Mouse (Mus musculus) liver, embryonic 15.5 days (tissue): ENCODE data around the gene Lst1. TPM values are rescaled to one million over a fixed set of nuclear protein-coding genes. Genes with fewer than 3 reads are reported as not detected.

Experiments used
- ATAC-seq: fragments of 200-750 bp; cut with Nextera tagmentation; 2 replicates; pipeline ENCODE4 v1.8.0; 2017; ENCODE audit warnings: moderate number of reproducible peaks, mild to moderate bottlenecking, moderate library complexity; ENCODE audit not compliant: insufficient read depth
- H3K27ac ChIP-seq: fragments of 300-500 bp; sonication (generic); replicated peaks from 2 replicates; pipeline ENCODE4 v1.5.1; 2015; ENCODE audit warnings: mild to moderate bottlenecking, inconsistent platforms
- H3K27me3 ChIP-seq: fragments of 300-500 bp; sonication (generic); 2 replicates; pipeline ENCODE4 v1.6.1; 2015; ENCODE audit warnings: mild to moderate bottlenecking, inconsistent platforms
- H3K36me3 ChIP-seq: fragments of 300-500 bp; sonication (generic); replicated peaks from 2 replicates; pipeline ENCODE4 v1.6.1; 2015; ENCODE audit warnings: moderate library complexity, mild to moderate bottlenecking, inconsistent platforms
- H3K4me1 ChIP-seq: fragments of 300-500 bp; sonication (generic); replicated peaks from 2 replicates; pipeline ENCODE4 v1.6.1; 2015; ENCODE audit warnings: inconsistent platforms
- H3K4me2 ChIP-seq: fragments of 300-500 bp; sonication (generic); 2 replicates; pipeline ENCODE4 v1.6.1; 2015; ENCODE audit warnings: moderate library complexity, mild to moderate bottlenecking, inconsistent platforms
- H3K4me3 ChIP-seq: fragments of 300-500 bp; sonication (generic); replicated peaks from 2 replicates; pipeline ENCODE4 v1.5.1; 2015; ENCODE audit warnings: mild to moderate bottlenecking, inconsistent platforms
- H3K9ac ChIP-seq: fragments of 300-500 bp; sonication (generic); 2 replicates; pipeline ENCODE4 v1.6.1; 2015; ENCODE audit warnings: moderate library complexity, mild to moderate bottlenecking, inconsistent platforms
- H3K9me3 ChIP-seq: fragments of 300-500 bp; sonication (generic); replicated peaks from 2 replicates; pipeline ENCODE4 v1.6.1; 2016; ENCODE audit warnings: inconsistent platforms
- WGBS: fragments of 180-500 bp; shearing (Covaris S2); methylation state at CpG from one replicate; pipeline ENCODE4 v1.1.7; 2015; ENCODE audit warnings: mixed read lengths; ENCODE audit not compliant: insufficient replicate concordance; 5-methylcytosine and 5-hydroxymethylcytosine counted together
- polyA plus RNA-seq: library from polyadenylated mRNA; unstranded; fragments of >200 nt; fragmentation: Nextera tagmentation; extraction: Ambion mirVana; gene quantifications from 2 replicates; pipeline ENCODE4 v1.2.1, GENCODE M21; 2015

The Lst1 gene
- polyA plus RNA-seq, 1 experiment from 2014 or later: 40.2 TPM

DNA sequence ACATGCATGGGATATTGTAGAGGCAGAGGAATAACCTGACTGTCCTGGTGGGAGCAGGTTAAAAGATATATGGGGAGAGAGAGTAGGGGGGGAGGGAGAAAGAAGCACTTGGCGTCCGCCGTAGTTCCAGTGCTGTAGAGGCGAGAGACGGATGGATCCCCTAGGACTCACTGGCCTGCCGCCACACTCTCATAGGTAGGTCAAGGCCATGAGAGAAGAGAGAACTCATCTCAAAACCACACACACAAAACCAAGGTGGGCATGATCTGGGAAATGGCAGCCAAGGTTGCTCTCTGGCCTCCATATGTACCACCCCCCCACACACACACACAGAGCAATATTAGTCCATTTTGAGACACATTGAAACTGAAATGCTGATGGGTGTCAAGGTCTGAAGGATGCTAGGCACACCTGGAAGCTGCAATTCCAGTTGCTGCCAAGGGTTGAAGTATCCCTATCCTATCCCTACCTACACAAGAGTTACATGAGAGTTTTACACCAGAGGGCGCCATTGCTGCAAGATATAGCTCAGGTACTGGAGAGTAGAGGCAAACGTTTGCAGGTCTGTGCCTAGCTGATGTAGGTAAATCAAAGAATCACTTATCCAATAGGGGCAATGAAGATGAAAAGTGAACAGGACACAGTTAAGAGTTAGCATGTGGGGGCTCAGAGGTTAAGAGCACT lies 21.7 kb downstream of the Lst1 start:
- no peak for ATAC-seq
- Histone ChIP-seq H3K4me3 (no peak overlapping the region), H3K27ac (no peak overlapping the region), H3K27me3 (no peaks in the 10 kb centered on the region), H3K9me3 (no peaks in the 10 kb centered on the region), H3K4me1 (peaks cover 36% of the 10 kb centered on the region), H3K4me2 (peak overlapping the region; percentile 79), H3K36me3 (peaks cover 14% of the 10 kb centered on the region), H3K9ac (no peak overlapping the region)
- 65% methylated on average over 8 of the region's 8 CpGs for WGBS

DNA sequence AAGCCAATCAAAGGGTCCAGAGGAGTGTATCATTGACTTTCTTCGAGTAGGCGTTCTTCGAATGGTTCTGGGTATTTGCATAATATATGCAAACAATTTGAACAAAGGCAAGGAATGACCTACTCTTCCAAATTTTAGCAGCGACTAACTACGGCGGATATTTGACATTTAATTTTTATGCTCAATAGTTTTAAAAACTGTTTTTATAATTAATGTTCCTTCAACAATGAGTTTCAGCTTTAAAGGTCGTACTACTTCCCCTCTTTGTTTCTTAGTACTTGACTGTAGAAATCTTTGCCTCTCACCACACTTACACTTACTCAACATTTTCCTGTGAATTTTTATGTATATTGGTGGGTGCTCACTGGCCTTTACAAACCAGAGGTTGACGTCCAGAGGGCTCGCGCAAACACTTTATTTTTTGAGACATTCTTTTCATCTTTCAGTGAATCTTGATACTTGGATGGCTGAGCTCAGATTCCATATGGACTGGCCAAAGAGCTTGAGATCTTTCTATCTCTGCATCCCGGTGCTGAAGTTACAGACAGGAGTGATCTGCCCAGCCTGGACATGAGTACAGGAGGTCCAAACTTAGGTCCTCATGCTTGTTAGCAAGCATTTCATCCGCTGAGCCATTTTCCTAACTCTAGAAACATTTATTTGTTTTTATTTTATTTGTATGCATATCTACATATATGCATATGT lies 22.6 kb downstream of the Lst1 start:
- peak overlapping the region; percentile 79 for H3K4me2 ChIP-seq
- H3K4me1 ChIP-seq: peaks cover 38% of the 10 kb centered on the region
- peak overlapping the region; percentile 9; the same call in 1 of the 2 replicates for H3K9ac ChIP-seq
- ATAC-seq: peak; percentile 80
- H3K27me3 ChIP-seq: no peaks in the 10 kb centered on the region
- H3K27ac ChIP-seq: peak overlapping the region; percentile 95
- H3K4me3 ChIP-seq: peak overlapping the region; percentile 100
- H3K9me3 ChIP-seq: no peaks in the 10 kb centered on the region
- H3K36me3 ChIP-seq: peaks cover 23% of the 10 kb centered on the region
- WGBS: 27% methylated on average over 12 of the region's 12 CpGs

DNA sequence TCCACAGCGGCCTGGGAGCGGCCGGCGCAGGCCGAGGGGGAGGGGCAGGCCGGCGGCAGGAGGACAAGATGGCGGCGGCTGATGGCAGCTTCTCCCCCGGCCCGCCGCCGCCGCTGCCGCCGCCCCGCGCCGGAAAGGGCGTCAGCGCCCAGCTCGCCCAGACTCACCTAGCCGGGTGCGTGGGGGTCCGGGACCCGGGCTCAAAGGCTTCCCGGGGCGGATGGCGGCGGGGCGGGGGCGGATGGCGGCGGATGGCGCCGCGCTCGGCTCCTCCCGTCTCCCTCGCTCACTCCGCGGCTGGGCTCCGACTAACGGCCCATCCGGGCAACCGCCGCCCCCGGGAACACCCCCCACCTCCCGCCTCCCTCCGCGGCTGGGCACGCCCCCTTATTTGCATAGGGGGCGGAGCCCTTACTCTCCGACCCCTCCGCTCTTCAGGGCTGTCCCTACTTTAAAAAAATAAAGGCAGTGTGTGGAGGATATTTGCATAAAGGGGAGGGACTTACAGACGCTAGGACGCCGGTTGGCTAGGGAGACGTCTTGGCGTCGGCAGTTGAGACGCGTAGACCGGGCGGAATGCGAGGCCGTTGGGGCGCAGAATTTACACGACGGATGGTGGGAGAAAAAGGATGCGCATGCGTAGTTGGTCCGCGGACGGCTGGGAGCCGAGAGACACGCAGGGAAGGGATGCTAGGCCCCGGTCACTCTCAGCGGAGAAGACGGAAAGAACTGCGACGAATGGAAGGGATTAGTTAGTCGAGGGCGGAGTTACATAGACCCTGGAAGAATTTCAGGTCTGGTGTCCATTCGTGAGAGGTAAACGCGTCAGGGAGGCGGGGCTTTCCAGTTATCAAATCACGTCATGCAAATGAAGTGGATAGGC lies 23.4 kb downstream of the Lst1 start, which contains the start of gene Prrc2a:
Prrc2a (minus strand) TSS at position 330 of the 883 bp plus-strand sequence.
- peak; percentile 96 for ATAC-seq
- Histone ChIP-seq H3K27me3 (no peaks in the 10 kb centered on the region), H3K4me3 (peak within 1 kb of the TSS; percentile 100), H3K9ac (peak within 1 kb of the TSS; percentile 100), H3K4me2 (peak within 1 kb of the TSS; percentile 79), H3K36me3 (peaks cover 31% of the 10 kb centered on the region), H3K9me3 (no peaks in the 10 kb centered on the region), H3K27ac (peak within 1 kb of the TSS; percentile 95), H3K4me1 (peaks cover 38% of the 10 kb centered on the region)
- under 1% methylated on average over 59 of the region's 89 CpGs for WGBS

DNA sequence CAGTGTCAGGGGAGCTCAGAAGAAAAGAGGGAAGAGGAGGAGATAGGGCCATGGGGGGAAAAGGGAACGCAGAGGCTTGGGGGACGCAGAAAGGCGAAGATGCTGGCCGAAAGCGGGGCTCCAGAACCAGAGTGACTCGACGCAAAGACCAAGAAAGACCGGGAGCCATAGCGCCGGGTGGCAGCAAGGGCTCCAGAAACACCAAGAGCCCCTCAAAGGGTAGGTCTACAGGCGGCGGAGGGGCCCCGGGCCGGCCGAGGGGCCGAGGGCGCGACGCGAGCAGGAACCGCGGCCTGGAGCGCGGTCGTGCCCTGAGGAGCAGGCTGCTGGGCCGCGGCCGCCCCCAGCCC lies 24.0 kb downstream of the Lst1 start:
- peak overlapping the region; percentile 95 for H3K27ac ChIP-seq
- WGBS: under 1% methylated on average over 28 of the region's 28 CpGs
- H3K36me3 ChIP-seq: peaks cover 37% of the 10 kb centered on the region
- peak overlapping the region; percentile 100 for H3K4me3 ChIP-seq
- H3K27me3 ChIP-seq: no peaks in the 10 kb centered on the region
- no peak for ATAC-seq
- peak overlapping the region; percentile 100 for H3K9ac ChIP-seq
- peak overlapping the region; percentile 79 for H3K4me2 ChIP-seq
- no peaks in the 10 kb centered on the region for H3K9me3 ChIP-seq
- peaks cover 38% of the 10 kb centered on the region for H3K4me1 ChIP-seq

DNA sequence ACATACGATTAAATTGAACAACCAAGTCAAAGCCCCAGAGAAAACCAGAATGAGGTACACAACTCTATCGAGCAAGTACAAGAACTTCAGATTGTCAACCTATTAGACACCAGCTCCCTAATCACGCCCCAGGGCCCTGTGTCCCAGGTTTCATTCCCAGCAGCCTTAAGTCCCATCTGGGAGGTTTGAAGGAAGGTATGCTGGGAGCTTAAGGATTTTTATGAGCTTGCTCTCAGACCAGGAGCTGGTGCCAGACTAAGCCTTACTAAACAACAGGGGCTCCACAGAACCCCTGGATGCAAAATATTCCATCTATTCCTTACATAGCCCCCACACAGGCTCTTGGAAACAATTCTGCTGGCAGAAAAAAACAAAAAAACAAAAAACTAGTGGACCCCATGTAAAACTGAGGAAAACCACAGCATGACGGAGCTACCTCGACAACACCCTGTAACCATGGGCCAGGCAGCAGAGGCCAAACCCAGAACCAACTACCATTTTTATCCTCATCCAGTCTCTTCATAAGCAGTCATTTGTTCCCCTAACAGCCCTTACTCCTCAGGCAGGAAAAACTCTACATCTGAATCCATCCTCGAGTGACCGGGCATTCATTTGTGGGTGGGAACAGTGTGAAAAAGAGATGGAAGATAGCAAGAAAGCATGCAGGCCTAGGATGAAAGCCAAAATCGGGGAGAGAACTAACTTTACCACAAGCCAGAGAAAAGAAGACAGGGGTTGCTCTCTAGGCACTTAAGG lies 24.7 kb downstream of the Lst1 start:
- H3K36me3 ChIP-seq: peaks cover 44% of the 10 kb centered on the region
- H3K4me3 ChIP-seq: peak overlapping the region; percentile 100
- ATAC-seq: no peak
- H3K9ac ChIP-seq: peak overlapping the region; percentile 100
- no peaks in the 10 kb centered on the region for H3K27me3 ChIP-seq
- peak overlapping the region; percentile 95 for H3K27ac ChIP-seq
- H3K9me3 ChIP-seq: no peaks in the 10 kb centered on the region
- WGBS: 11% methylated on average over 8 of the region's 8 CpGs
- peaks cover 38% of the 10 kb centered on the region for H3K4me1 ChIP-seq
- H3K4me2 ChIP-seq: peak overlapping the region; percentile 79

DNA sequence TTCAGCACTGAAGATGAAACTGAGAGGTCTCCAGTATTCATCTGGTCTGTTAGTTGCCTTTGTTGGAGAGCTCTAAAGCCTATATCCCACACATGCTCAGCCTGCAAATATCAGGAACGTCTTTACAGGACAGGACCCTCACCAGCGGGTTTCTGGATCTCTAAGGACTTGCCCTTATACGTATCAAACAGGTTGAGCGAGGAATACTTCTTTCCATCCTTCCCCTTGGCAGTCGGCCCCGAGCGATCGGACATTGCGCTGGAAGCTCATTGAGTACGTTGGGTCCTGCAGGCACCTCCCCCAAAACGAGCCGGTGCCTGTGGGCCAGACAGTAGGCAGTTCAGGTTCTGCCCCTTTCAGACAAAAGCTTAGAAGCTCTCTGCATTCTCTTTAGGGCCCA lies 25.5 kb downstream of the Lst1 start:
- no peak for ATAC-seq
- WGBS: 55% methylated on average over 12 of the region's 12 CpGs
- H3K4me2 ChIP-seq: peak overlapping the region; percentile 79
- H3K4me3 ChIP-seq: peak overlapping the region; percentile 100
- H3K27me3 ChIP-seq: no peaks in the 10 kb centered on the region
- peaks cover 52% of the 10 kb centered on the region for H3K36me3 ChIP-seq
- peak overlapping the region; percentile 35; the same call in 1 of the 2 replicates for H3K27ac ChIP-seq
- no peaks in the 10 kb centered on the region for H3K9me3 ChIP-seq
- peaks cover 38% of the 10 kb centered on the region for H3K4me1 ChIP-seq
- H3K9ac ChIP-seq: peak overlapping the region; percentile 100

DNA sequence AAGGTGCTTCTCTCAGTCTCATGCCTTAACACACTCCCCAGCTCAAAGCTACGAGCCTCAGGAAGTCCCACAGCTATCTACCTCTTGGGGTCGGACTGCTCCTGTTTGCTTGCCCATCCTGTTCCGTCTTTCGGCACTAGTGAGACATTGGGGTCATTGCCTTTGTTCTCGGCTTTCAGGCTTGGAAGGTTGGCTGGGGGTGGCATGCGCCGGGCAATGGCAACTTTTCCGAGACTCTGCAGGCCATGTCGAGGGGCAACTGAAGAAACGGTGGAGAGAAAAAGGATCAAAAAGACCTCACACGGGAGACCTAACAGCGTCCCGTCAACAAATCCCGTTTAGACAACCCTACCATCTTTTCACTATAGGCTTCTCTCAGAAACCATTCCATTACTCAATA lies 26.1 kb downstream of the Lst1 start:
- Histone ChIP-seq H3K27me3 (no peaks in the 10 kb centered on the region), H3K9me3 (no peaks in the 10 kb centered on the region), H3K36me3 (peaks cover 58% of the 10 kb centered on the region), H3K4me1 (peaks cover 38% of the 10 kb centered on the region), H3K4me3 (peak overlapping the region; percentile 100; the same call in 1 of the 2 replicates), H3K9ac (no peak overlapping the region), H3K27ac (0 out of 2 replicates have a peak overlapping the region, but pooled peaks have one; percentile 35), H3K4me2 (peak overlapping the region; percentile 79)
- 75% methylated on average over 14 of the region's 14 CpGs for WGBS
- no peak for ATAC-seq

DNA sequence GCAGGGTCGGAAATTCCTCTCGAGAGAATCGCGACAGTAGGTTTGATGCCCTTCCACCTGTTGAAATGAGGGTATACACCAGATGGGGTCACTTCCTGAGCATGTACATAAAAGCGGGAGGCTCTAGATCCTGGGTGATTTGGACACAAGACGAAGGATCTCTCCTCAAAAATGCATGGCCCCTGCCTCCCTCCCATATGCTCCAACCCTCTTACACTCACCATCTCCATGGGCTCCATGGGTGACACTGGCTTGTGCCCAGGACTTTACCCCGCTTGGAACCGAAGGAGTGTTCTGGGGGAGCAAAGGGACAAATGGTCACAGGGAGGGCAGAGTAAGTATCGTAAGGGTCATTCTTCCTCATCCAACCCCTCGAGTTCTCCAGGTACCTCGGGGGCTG lies 26.8 kb downstream of the Lst1 start:
- Histone ChIP-seq H3K4me2 (no peak overlapping the region), H3K36me3 (peaks cover 65% of the 10 kb centered on the region), H3K27ac (no peak overlapping the region), H3K27me3 (no peaks in the 10 kb centered on the region), H3K4me3 (no peak overlapping the region), H3K9me3 (no peaks in the 10 kb centered on the region), H3K9ac (no peak overlapping the region), H3K4me1 (peaks cover 37% of the 10 kb centered on the region)
- WGBS: 82% methylated on average over 11 of the region's 11 CpGs
- no peak for ATAC-seq

DNA sequence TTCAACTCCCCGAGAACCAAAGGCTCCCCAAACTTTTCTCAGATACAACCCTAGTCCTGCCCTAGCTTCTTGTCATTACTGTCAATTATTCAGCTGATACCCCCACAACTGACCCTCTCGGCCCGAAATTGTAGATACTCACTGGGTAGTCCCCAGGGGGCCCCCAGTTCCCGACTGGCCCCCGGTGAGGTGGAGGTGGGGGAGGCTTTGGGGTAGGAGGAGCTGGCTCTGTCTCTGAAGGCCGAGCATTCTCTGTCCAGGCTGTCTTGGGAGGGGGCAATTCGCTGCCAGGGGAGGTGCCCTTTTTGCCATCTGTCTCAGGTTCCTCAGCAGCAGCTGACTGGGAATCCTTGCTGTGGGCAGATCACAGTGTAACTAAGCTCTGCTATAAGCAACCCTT lies 28.6 kb downstream of the Lst1 start:
- Histone ChIP-seq H3K36me3 (peaks cover 83% of the 10 kb centered on the region), H3K27ac (no peak overlapping the region), H3K9ac (no peak overlapping the region), H3K27me3 (no peaks in the 10 kb centered on the region), H3K4me1 (peaks cover 28% of the 10 kb centered on the region), H3K4me2 (no peak overlapping the region), H3K9me3 (no peaks in the 10 kb centered on the region), H3K4me3 (no peak overlapping the region)
- ATAC-seq: no peak
- WGBS: 88% methylated on average over 7 of the region's 7 CpGs

DNA sequence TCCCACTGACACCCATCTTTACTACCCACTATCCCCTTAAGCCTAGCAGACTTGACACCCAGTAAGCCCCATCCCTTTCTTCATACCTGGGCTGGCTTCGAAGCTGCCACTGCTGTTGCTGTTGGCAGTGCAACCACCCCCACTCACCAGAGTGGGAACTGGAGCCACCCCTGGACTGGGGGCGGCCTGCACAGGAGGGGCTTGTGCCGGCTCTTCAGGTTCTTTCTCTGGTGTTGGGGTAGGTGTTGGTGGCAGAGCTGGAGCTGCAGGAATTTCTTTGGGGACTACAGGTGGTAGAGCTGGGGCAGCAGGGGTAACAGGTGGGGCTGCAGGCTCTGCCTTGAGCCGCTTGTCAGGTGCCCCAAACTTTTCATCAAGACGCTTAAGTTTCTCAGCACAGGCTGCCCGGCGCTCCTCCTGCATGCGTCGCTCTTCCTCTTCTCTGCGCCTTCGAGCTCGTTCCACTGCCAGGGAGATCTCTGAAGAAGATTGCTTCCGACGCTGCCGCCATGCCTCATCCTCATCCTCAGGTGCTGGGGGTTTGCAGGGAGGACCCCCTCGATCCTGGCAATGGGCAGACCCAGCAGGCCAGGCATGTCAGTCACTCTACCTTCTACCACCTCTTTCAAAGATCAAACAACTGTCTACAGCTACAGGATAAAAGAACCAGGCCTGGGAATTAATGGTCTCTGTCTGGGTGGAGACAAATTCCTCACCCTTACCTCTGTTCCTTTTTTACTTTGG lies 29.2 kb downstream of the Lst1 start:
- H3K4me3 ChIP-seq: no peak overlapping the region
- no peak overlapping the region for H3K27ac ChIP-seq
- H3K9ac ChIP-seq: no peak overlapping the region
- peaks cover 89% of the 10 kb centered on the region for H3K36me3 ChIP-seq
- peaks cover 27% of the 10 kb centered on the region for H3K4me1 ChIP-seq
- 87% methylated on average over 16 of the region's 16 CpGs for WGBS
- no peak overlapping the region for H3K4me2 ChIP-seq
- no peak for ATAC-seq
- H3K27me3 ChIP-seq: no peaks in the 10 kb centered on the region
- H3K9me3 ChIP-seq: no peaks in the 10 kb centered on the region
